Mouse (Mus musculus): ENCODE results near the gene Bcas3. TPM values are rescaled to one million over a fixed set of nuclear protein-coding genes. Genes with fewer than 3 reads are reported as not detected.

The Bcas3 gene
- polyA plus RNA-seq, 1 experiment from 2014 or later: 29.7 TPM

- H3K36me3 ChIP-seq (ENCODE audit: control insufficient read depth, insufficient read depth, low read length): no peaks in the 10 kb centered on the region
- no peak overlapping the region for H3K9ac ChIP-seq (ENCODE audit: low read depth, low read length)
- H3K4me2 ChIP-seq (ENCODE audit: low read length): no peak overlapping the region
- H3K27me3 ChIP-seq (replicated peaks; ENCODE audit: control insufficient read depth, insufficient read depth, low read length): 0 out of 2 replicates have a peak, but pooled peaks cover 2% of the 10 kb centered on the region
- WGBS: 42% methylated on average over 3 of the region's 3 CpGs
- no peaks in the 10 kb centered on the region for H3K4me1 ChIP-seq (ENCODE audit: control insufficient read depth, insufficient read depth, low read depth, low read length)
- no peak for ATAC-seq
- H3K9me3 ChIP-seq (ENCODE audit: control insufficient read depth, low read length): no peaks in the 10 kb centered on the region
- H3K4me3 ChIP-seq (ENCODE audit: low read length): no peak overlapping the region
- no peak overlapping the region for H3K27ac ChIP-seq (ENCODE audit: low read depth, low read length)
Observed at GRCm38 (mm10) chr11:85518025-85518756, 165.2 kb downstream of the Bcas3 start.

GRCm38 (mm10) chr11:85520236-85520635 is 167.3 kb downstream of the Bcas3 start:
- 82% methylated on average over 12 of the region's 12 CpGs for WGBS
- H3K27ac ChIP-seq (ENCODE audit: low read depth, low read length): no peak overlapping the region
- no peak overlapping the region for H3K9ac ChIP-seq (ENCODE audit: low read depth, low read length)
- no peaks in the 10 kb centered on the region for H3K36me3 ChIP-seq (ENCODE audit: control insufficient read depth, insufficient read depth, low read length)
- H3K4me1 ChIP-seq (ENCODE audit: control insufficient read depth, insufficient read depth, low read depth, low read length): peaks cover 9% of the 10 kb centered on the region
- ATAC-seq: no peak
- H3K27me3 ChIP-seq (replicated peaks; ENCODE audit: control insufficient read depth, insufficient read depth, low read length): peaks cover 2% of the 10 kb centered on the region; the same call in 1 of the 2 replicates
- H3K9me3 ChIP-seq (ENCODE audit: control insufficient read depth, low read length): no peaks in the 10 kb centered on the region
- no peak overlapping the region for H3K4me3 ChIP-seq (ENCODE audit: low read length)
- H3K4me2 ChIP-seq (ENCODE audit: low read length): no peak overlapping the region

GRCm38 (mm10) chr11:85520996-85521395 is 168.0 kb downstream of the Bcas3 start:
- Histone ChIP-seq H3K9ac (ENCODE audit: low read depth, low read length) (no peak overlapping the region), H3K27ac (ENCODE audit: low read depth, low read length) (no peak overlapping the region), H3K36me3 (ENCODE audit: control insufficient read depth, insufficient read depth, low read length) (no peaks in the 10 kb centered on the region), H3K4me1 (ENCODE audit: control insufficient read depth, insufficient read depth, low read depth, low read length) (peaks cover 9% of the 10 kb centered on the region), H3K9me3 (ENCODE audit: control insufficient read depth, low read length) (no peaks in the 10 kb centered on the region), H3K4me2 (ENCODE audit: low read length) (no peak overlapping the region), H3K27me3 (replicated peaks; ENCODE audit: control insufficient read depth, insufficient read depth, low read length) (peaks cover 4% of the 10 kb centered on the region; the same call in 1 of the 2 replicates), H3K4me3 (ENCODE audit: low read length) (no peak overlapping the region)
- ATAC-seq: no peak
- WGBS: 73% methylated on average over 4 of the region's 4 CpGs

- Histone ChIP-seq H3K9me3 (ENCODE audit: control insufficient read depth, low read length) (no peaks in the 10 kb centered on the region), H3K27me3 (replicated peaks; ENCODE audit: control insufficient read depth, insufficient read depth, low read length) (peaks cover 8% of the 10 kb centered on the region), H3K4me2 (ENCODE audit: low read length) (no peak overlapping the region), H3K36me3 (ENCODE audit: control insufficient read depth, insufficient read depth, low read length) (no peaks in the 10 kb centered on the region), H3K27ac (ENCODE audit: low read depth, low read length) (no peak overlapping the region), H3K9ac (ENCODE audit: low read depth, low read length) (no peak overlapping the region; the same call in 1 of the 2 replicates), H3K4me1 (ENCODE audit: control insufficient read depth, insufficient read depth, low read depth, low read length) (peaks cover 9% of the 10 kb centered on the region), H3K4me3 (ENCODE audit: low read length) (no peak overlapping the region)
- 36% methylated on average over 6 of the region's 6 CpGs for WGBS
- no peak for ATAC-seq
Observed at GRCm38 (mm10) chr11:85523646-85524045, 170.7 kb downstream of the Bcas3 start.

GRCm38 (mm10) chr11:85524186-85524585 is 171.2 kb downstream of the Bcas3 start:
- Histone ChIP-seq H3K4me1 (ENCODE audit: control insufficient read depth, insufficient read depth, low read depth, low read length) (peaks cover 9% of the 10 kb centered on the region), H3K36me3 (ENCODE audit: control insufficient read depth, insufficient read depth, low read length) (no peaks in the 10 kb centered on the region), H3K9me3 (ENCODE audit: control insufficient read depth, low read length) (no peaks in the 10 kb centered on the region), H3K4me3 (ENCODE audit: low read length) (peak overlapping the region; percentile 36), H3K27me3 (replicated peaks; ENCODE audit: control insufficient read depth, insufficient read depth, low read length) (peaks cover 8% of the 10 kb centered on the region), H3K27ac (ENCODE audit: low read depth, low read length) (no peak overlapping the region), H3K9ac (ENCODE audit: low read depth, low read length) (peak overlapping the region; percentile 52), H3K4me2 (ENCODE audit: low read length) (peak overlapping the region; percentile 78)
- WGBS: 11% methylated on average over 12 of the region's 12 CpGs
- ATAC-seq: peak; percentile 54; the same call in 1 of the 2 replicates

GRCm38 (mm10) chr11:85524841-85525500 is 172.0 kb downstream of the Bcas3 start:
- no peaks in the 10 kb centered on the region for H3K36me3 ChIP-seq (ENCODE audit: control insufficient read depth, insufficient read depth, low read length)
- H3K9ac ChIP-seq (ENCODE audit: low read depth, low read length): no peak overlapping the region; the same call in 1 of the 2 replicates
- H3K27me3 ChIP-seq (replicated peaks; ENCODE audit: control insufficient read depth, insufficient read depth, low read length): peaks cover 8% of the 10 kb centered on the region
- H3K9me3 ChIP-seq (ENCODE audit: control insufficient read depth, low read length): no peaks in the 10 kb centered on the region
- no peak overlapping the region for H3K4me3 ChIP-seq (ENCODE audit: low read length)
- peaks cover 9% of the 10 kb centered on the region for H3K4me1 ChIP-seq (ENCODE audit: control insufficient read depth, insufficient read depth, low read depth, low read length)
- H3K4me2 ChIP-seq (ENCODE audit: low read length): peak overlapping the region; percentile 78
- 11% methylated on average over 16 of the region's 16 CpGs for WGBS
- H3K27ac ChIP-seq (ENCODE audit: low read depth, low read length): no peak overlapping the region; the same call in 1 of the 2 replicates
- ATAC-seq: no peak

GRCm38 (mm10) chr11:85525501-85525885 is 172.5 kb downstream of the Bcas3 start:
- H3K4me1 ChIP-seq (ENCODE audit: control insufficient read depth, insufficient read depth, low read depth, low read length): peaks cover 9% of the 10 kb centered on the region
- no peaks in the 10 kb centered on the region for H3K36me3 ChIP-seq (ENCODE audit: control insufficient read depth, insufficient read depth, low read length)
- no peak for ATAC-seq
- peaks cover 8% of the 10 kb centered on the region for H3K27me3 ChIP-seq (replicated peaks; ENCODE audit: control insufficient read depth, insufficient read depth, low read length)
- H3K4me3 ChIP-seq (ENCODE audit: low read length): no peak overlapping the region
- 38% methylated on average over 10 of the region's 10 CpGs for WGBS
- H3K27ac ChIP-seq (ENCODE audit: low read depth, low read length): no peak overlapping the region
- no peak overlapping the region for H3K9ac ChIP-seq (ENCODE audit: low read depth, low read length)
- peak overlapping the region; percentile 78; the same call in 1 of the 2 replicates for H3K4me2 ChIP-seq (ENCODE audit: low read length)
- H3K9me3 ChIP-seq (ENCODE audit: control insufficient read depth, low read length): no peaks in the 10 kb centered on the region

- peaks cover 8% of the 10 kb centered on the region for H3K27me3 ChIP-seq (replicated peaks; ENCODE audit: control insufficient read depth, insufficient read depth, low read length)
- no peak overlapping the region for H3K9ac ChIP-seq (ENCODE audit: low read depth, low read length)
- H3K4me2 ChIP-seq (ENCODE audit: low read length): no peak overlapping the region
- WGBS: 48% methylated on average over 11 of the region's 11 CpGs
- no peak overlapping the region for H3K27ac ChIP-seq (ENCODE audit: low read depth, low read length)
- no peaks in the 10 kb centered on the region for H3K9me3 ChIP-seq (ENCODE audit: control insufficient read depth, low read length)
- no peaks in the 10 kb centered on the region for H3K36me3 ChIP-seq (ENCODE audit: control insufficient read depth, insufficient read depth, low read length)
- H3K4me1 ChIP-seq (ENCODE audit: control insufficient read depth, insufficient read depth, low read depth, low read length): peaks cover 9% of the 10 kb centered on the region
- ATAC-seq: no peak
- H3K4me3 ChIP-seq (ENCODE audit: low read length): no peak overlapping the region
Observed at GRCm38 (mm10) chr11:85525979-85526775, 173.2 kb downstream of the Bcas3 start.

- H3K27me3 ChIP-seq (replicated peaks; ENCODE audit: control insufficient read depth, insufficient read depth, low read length): peaks cover 6% of the 10 kb centered on the region
- H3K36me3 ChIP-seq (ENCODE audit: control insufficient read depth, insufficient read depth, low read length): no peaks in the 10 kb centered on the region
- H3K4me1 ChIP-seq (ENCODE audit: control insufficient read depth, insufficient read depth, low read depth, low read length): peaks cover 9% of the 10 kb centered on the region
- ATAC-seq: no peak
- H3K9ac ChIP-seq (ENCODE audit: low read depth, low read length): no peak overlapping the region
- H3K4me2 ChIP-seq (ENCODE audit: low read length): no peak overlapping the region
- H3K4me3 ChIP-seq (ENCODE audit: low read length): no peak overlapping the region
- WGBS: 42% methylated on average over 5 of the region's 5 CpGs
- no peaks in the 10 kb centered on the region for H3K9me3 ChIP-seq (ENCODE audit: control insufficient read depth, low read length)
- no peak overlapping the region for H3K27ac ChIP-seq (ENCODE audit: low read depth, low read length)
Observed at GRCm38 (mm10) chr11:85527261-85527660, 174.3 kb downstream of the Bcas3 start.
